Comparison of ENCODE assay signal across 34 mouse cellular contexts in the genomic region with DNA sequence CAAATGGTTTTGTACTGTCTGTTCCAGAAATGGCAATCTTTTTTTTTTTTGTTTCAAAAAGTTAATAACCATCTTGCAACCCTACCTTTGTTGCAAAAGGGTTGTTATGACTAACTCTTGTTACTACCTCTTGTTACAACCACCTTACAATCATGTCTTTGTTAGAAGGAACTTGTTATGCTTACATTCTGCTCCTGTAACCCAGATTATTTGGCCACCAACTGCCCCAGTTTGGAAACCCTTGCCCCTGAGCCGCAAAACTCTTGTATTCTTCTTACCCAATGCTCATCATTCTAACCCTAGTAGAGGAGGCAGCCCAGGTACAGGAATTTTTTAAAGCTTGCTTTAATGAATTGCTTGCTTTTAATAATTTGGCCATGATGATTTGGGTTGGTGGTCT.
"Had no signal": no experiment of that assay in that cellular context is flagged by ENCODE, and none has a peak within 500 bp of the region (broad histone marks: within the 10 kb centered on the region; RNA-seq: fewer than 3 reads in every experiment).

No protein-coding gene starts in this region.

- H3K9ac ChIP-seq: heart, embryonic 12.5 days; heart, embryonic 13.5 days; heart, embryonic 15.5 days; hindbrain, embryonic 12.5 days; hindbrain, embryonic 13.5 days; hindbrain, embryonic 14.5 days; hindbrain, embryonic 15.5 days; intestine, embryonic 15.5 days; kidney, embryonic 15.5 days had no signal

- H3K4me3 ChIP-seq: heart, embryonic 10.5 days; heart, embryonic 12.5 days; heart, embryonic 13.5 days; heart, embryonic 15.5 days; hindbrain, embryonic 10.5 days; hindbrain, embryonic 12.5 days; hindbrain, embryonic 13.5 days; hindbrain, embryonic 15.5 days; intestine, embryonic 15.5 days; kidney, embryonic 15.5 days; layer of hippocampus, adult 2 months had no signal

- H3K27me3 ChIP-seq: heart, embryonic 12.5 days; heart, embryonic 13.5 days; heart, embryonic 15.5 days; hindbrain, embryonic 12.5 days; hindbrain, embryonic 13.5 days; hindbrain, embryonic 15.5 days; intestine, embryonic 15.5 days; kidney, embryonic 15.5 days had no signal

- H3K9me3 ChIP-seq: heart, embryonic 10.5 days; heart, embryonic 12.5 days; heart, embryonic 13.5 days; heart, embryonic 15.5 days; hindbrain, embryonic 10.5 days; hindbrain, embryonic 12.5 days; hindbrain, embryonic 13.5 days; hindbrain, embryonic 15.5 days; intestine, embryonic 15.5 days; kidney, embryonic 15.5 days had no signal

- H3K4me1 ChIP-seq: heart, embryonic 10.5 days; hindbrain, embryonic 10.5 days; hindbrain, embryonic 12.5 days; hindbrain, embryonic 13.5 days; hindbrain, embryonic 15.5 days; intestine, embryonic 15.5 days; kidney, embryonic 15.5 days had no signal

- H3K36me3 ChIP-seq: heart, embryonic 10.5 days; heart, embryonic 12.5 days; heart, embryonic 13.5 days; heart, embryonic 15.5 days; hindbrain, embryonic 10.5 days; hindbrain, embryonic 12.5 days; hindbrain, embryonic 13.5 days; hindbrain, embryonic 15.5 days; intestine, embryonic 15.5 days; kidney, embryonic 15.5 days had no signal

- H3K27ac ChIP-seq: heart, embryonic 10.5 days; heart, embryonic 13.5 days; heart, embryonic 15.5 days; hindbrain, embryonic 10.5 days; hindbrain, embryonic 12.5 days; hindbrain, embryonic 13.5 days; hindbrain, embryonic 14.5 days; hindbrain, embryonic 15.5 days; hindbrain, postnatal 0 days; intestine, embryonic 15.5 days; kidney, embryonic 15.5 days; kidney, postnatal 0 days; layer of hippocampus, adult 2 months had no signal

- DNase-seq: heart, postnatal 10 days; heart, postnatal 14 days; heart, postnatal 36 days; heart, postnatal 4 days; kidney, adult 11 months; kidney, adult 18-20 months; kidney, adult 2 months; kidney, adult 8-10 months; kidney, adult 9 months; kidney, postnatal 10 days; kidney, postnatal 14 days; kidney, postnatal 25 days; kidney, postnatal 36 days; kidney, postnatal 4 days; layer of hippocampus, postnatal 36 days had no signal

- ATAC-seq: hindbrain, embryonic 16.5 days; hindbrain, postnatal 0 days; inflammation-experienced regulatory T-cells, adult 6 months; intestine, embryonic 15.5 days; intestine, embryonic 16.5 days; intestine, postnatal 0 days had no signal

- H3K4me2 ChIP-seq: heart, embryonic 11.5 days; heart, embryonic 12.5 days; heart, embryonic 13.5 days; heart, embryonic 15.5 days; hindbrain, embryonic 12.5 days; hindbrain, embryonic 13.5 days; hindbrain, embryonic 14.5 days; hindbrain, embryonic 15.5 days; intestine, embryonic 15.5 days; kidney, embryonic 15.5 days had no signal
